Mouse (Mus musculus): ENCODE data around the gene Foxn3. TPM values are rescaled to one million over a fixed set of nuclear protein-coding genes. Genes with fewer than 3 reads are reported as not detected.

Gene Foxn3
- polyA plus RNA-seq, 1 experiment: 5.8 TPM

DNA sequence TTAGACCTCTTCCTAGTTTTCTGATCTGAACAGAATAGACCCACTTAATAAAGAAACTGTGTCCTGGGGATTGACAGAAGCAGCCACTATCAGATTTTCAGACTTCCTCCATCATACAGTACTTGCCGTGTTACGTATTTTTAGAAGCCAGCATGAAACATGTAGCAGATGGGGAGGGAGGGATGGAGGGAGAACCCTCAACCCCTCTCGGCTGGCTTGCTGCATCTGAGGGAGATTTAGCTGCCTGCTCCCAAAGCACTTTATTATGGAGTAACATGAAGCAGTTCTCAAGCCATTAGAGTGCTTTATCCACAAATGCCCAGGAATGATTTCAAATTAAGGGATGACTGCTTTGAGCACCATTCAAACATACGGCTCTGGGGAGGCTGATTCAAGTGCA, 377.1 kb downstream of the Foxn3 start:
- Histone ChIP-seq H3K79me2 (ENCODE audit: control insufficient read depth, insufficient read depth) (no peaks in the 10 kb centered on the region), H3K27me3 (ENCODE audit: control insufficient read depth, insufficient read depth, insufficient read length) (no peaks in the 10 kb centered on the region), H3ac (ENCODE audit: control insufficient read depth, insufficient read length) (no peak overlapping the region), H3K4me3 (no peak overlapping the region), H3K36me3 (ENCODE audit: control insufficient read depth, insufficient read depth) (no peaks in the 10 kb centered on the region), H3K4me2 (ENCODE audit: low read depth) (no peak overlapping the region)
- TF ChIP-seq TCF12 (IDR thresholded peaks at IDR 0.05; ENCODE audit: insufficient read depth, poor library complexity, severe bottlenecking) (no peak), MYOG (IDR thresholded peaks at IDR 0.05; ENCODE audit: control insufficient read depth in 1 of 3, insufficient read depth in 1 of 3, insufficient read length in 2 of 3, low read depth in 2 of 3) (no peak), POLR2AphosphoS2 (IDR thresholded peaks at IDR 0.05; ENCODE audit: insufficient read length, low read depth) (no peak), REST (IDR thresholded peaks at IDR 0.05; ENCODE audit: insufficient read depth, insufficient read length) (no peak), CEBPB (IDR thresholded peaks at IDR 0.05; ENCODE audit: insufficient read depth, poor library complexity, severe bottlenecking) (no peak), POLR2A (IDR thresholded peaks at IDR 0.05; ENCODE audit: insufficient read length, low read depth) (no peak), MYOD1 (IDR thresholded peaks at IDR 0.05; ENCODE audit: control insufficient read depth in 1 of 3, insufficient read length in 2 of 3, low read depth in 2 of 3) (no peak), MAX (IDR thresholded peaks at IDR 0.05; ENCODE audit: low read depth) (no peak), E2F4 (IDR thresholded peaks at IDR 0.05; ENCODE audit: insufficient read depth) (no peak), SRF (IDR thresholded peaks at IDR 0.05; ENCODE audit: control insufficient read depth, insufficient read length, low read depth) (no peak), TCF3 (IDR thresholded peaks at IDR 0.05; ENCODE audit: insufficient read length, low read depth) (no peak), USF1 (IDR thresholded peaks at IDR 0.05; ENCODE audit: low read depth) (no peak)

DNA sequence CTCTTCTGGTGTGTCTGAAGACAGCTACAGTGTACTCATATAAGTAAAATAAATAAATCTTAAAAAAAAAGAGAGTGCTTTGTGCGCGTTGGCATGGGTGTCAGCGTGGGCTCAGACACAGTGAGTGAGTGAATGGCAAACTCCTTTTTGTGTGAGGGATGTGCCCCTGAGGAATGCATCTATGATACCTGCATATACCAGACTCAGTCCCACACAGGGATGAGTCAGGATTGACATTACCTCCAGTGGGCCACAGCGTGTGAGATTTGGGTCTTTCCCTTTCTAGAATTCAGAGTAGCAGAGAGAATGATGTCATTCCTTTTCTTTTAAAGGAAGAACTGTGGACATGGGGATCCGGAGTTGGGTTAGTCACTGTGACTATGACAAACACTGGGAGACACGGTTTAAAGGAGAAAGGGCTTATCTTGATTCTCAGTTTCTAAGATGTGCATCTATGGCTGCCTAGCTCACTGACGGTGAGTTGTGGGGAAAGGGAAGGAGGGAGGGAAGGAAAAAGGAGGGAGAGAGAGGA, 380.1 kb downstream of the Foxn3 start:
- H3K79me2 ChIP-seq (ENCODE audit: control insufficient read depth, insufficient read depth): no peaks in the 10 kb centered on the region
- no peaks in the 10 kb centered on the region for H3K27me3 ChIP-seq (ENCODE audit: control insufficient read depth, insufficient read depth, insufficient read length)
- TF ChIP-seq USF1 (IDR thresholded peaks at IDR 0.05; ENCODE audit: low read depth): no peak
- TF ChIP-seq MYOD1 (IDR thresholded peaks at IDR 0.05; ENCODE audit: control insufficient read depth in 1 of 3, insufficient read length in 2 of 3, low read depth in 2 of 3): no peak
- no peak for TF ChIP-seq MYOG (IDR thresholded peaks at IDR 0.05; ENCODE audit: control insufficient read depth in 1 of 3, insufficient read depth in 1 of 3, insufficient read length in 2 of 3, low read depth in 2 of 3)
- no peak for TF ChIP-seq TCF3 (IDR thresholded peaks at IDR 0.05; ENCODE audit: insufficient read length, low read depth)
- no peak for TF ChIP-seq MAX (IDR thresholded peaks at IDR 0.05; ENCODE audit: low read depth)
- TF ChIP-seq POLR2AphosphoS2 (IDR thresholded peaks at IDR 0.05; ENCODE audit: insufficient read length, low read depth): no peak
- TF ChIP-seq CEBPB (IDR thresholded peaks at IDR 0.05; ENCODE audit: insufficient read depth, poor library complexity, severe bottlenecking): no peak
- TF ChIP-seq REST (IDR thresholded peaks at IDR 0.05; ENCODE audit: insufficient read depth, insufficient read length): no peak
- no peak for TF ChIP-seq POLR2A (IDR thresholded peaks at IDR 0.05; ENCODE audit: insufficient read length, low read depth)
- TF ChIP-seq TCF12 (IDR thresholded peaks at IDR 0.05; ENCODE audit: insufficient read depth, poor library complexity, severe bottlenecking): no peak
- no peak for TF ChIP-seq E2F4 (IDR thresholded peaks at IDR 0.05; ENCODE audit: insufficient read depth)
- TF ChIP-seq SRF (IDR thresholded peaks at IDR 0.05; ENCODE audit: control insufficient read depth, insufficient read length, low read depth): no peak
- no peak overlapping the region for H3K4me2 ChIP-seq (ENCODE audit: low read depth)
- H3K4me3 ChIP-seq: no peak overlapping the region
- H3K36me3 ChIP-seq (ENCODE audit: control insufficient read depth, insufficient read depth): no peaks in the 10 kb centered on the region
- H3ac ChIP-seq (ENCODE audit: control insufficient read depth, insufficient read length): no peak overlapping the region

DNA sequence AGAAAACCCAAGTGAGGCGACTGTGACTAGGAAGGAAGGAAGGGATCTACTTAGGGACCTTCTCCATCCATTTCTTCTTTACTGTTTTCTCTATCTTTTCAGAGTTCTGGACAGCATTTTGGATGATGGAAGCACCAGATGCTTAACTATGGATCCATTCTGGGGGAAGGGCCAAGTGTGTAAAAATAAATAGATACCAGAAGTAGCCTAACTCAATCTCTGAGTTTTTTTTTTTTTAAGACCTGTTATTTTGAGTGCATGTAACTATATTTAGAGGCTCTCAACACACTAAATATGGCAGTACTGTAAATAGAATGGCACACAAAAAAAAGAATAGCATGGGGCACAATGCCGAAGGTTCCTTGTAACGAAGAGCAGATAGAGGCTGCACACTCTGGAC, 381.0 kb downstream of the Foxn3 start:
- Histone ChIP-seq H3K27me3 (ENCODE audit: control insufficient read depth, insufficient read depth, insufficient read length) (no peaks in the 10 kb centered on the region), H3K4me2 (ENCODE audit: low read depth) (no peak overlapping the region), H3K4me3 (no peak overlapping the region), H3K36me3 (ENCODE audit: control insufficient read depth, insufficient read depth) (no peaks in the 10 kb centered on the region), H3ac (ENCODE audit: control insufficient read depth, insufficient read length) (no peak overlapping the region), H3K79me2 (ENCODE audit: control insufficient read depth, insufficient read depth) (no peaks in the 10 kb centered on the region)
- TF ChIP-seq POLR2AphosphoS2 (IDR thresholded peaks at IDR 0.05; ENCODE audit: insufficient read length, low read depth) (no peak), MAX (IDR thresholded peaks at IDR 0.05; ENCODE audit: low read depth) (no peak), CEBPB (IDR thresholded peaks at IDR 0.05; ENCODE audit: insufficient read depth, poor library complexity, severe bottlenecking) (no peak), MYOD1 (IDR thresholded peaks at IDR 0.05; ENCODE audit: control insufficient read depth in 1 of 3, insufficient read length in 2 of 3, low read depth in 2 of 3) (no peak), USF1 (IDR thresholded peaks at IDR 0.05; ENCODE audit: low read depth) (no peak), REST (IDR thresholded peaks at IDR 0.05; ENCODE audit: insufficient read depth, insufficient read length) (no peak), MYOG (IDR thresholded peaks at IDR 0.05; ENCODE audit: control insufficient read depth in 1 of 3, insufficient read depth in 1 of 3, insufficient read length in 2 of 3, low read depth in 2 of 3) (no peak), SRF (IDR thresholded peaks at IDR 0.05; ENCODE audit: control insufficient read depth, insufficient read length, low read depth) (no peak), POLR2A (IDR thresholded peaks at IDR 0.05; ENCODE audit: insufficient read length, low read depth) (no peak), E2F4 (IDR thresholded peaks at IDR 0.05; ENCODE audit: insufficient read depth) (no peak), TCF12 (IDR thresholded peaks at IDR 0.05; ENCODE audit: insufficient read depth, poor library complexity, severe bottlenecking) (no peak), TCF3 (IDR thresholded peaks at IDR 0.05; ENCODE audit: insufficient read length, low read depth) (no peak)

DNA sequence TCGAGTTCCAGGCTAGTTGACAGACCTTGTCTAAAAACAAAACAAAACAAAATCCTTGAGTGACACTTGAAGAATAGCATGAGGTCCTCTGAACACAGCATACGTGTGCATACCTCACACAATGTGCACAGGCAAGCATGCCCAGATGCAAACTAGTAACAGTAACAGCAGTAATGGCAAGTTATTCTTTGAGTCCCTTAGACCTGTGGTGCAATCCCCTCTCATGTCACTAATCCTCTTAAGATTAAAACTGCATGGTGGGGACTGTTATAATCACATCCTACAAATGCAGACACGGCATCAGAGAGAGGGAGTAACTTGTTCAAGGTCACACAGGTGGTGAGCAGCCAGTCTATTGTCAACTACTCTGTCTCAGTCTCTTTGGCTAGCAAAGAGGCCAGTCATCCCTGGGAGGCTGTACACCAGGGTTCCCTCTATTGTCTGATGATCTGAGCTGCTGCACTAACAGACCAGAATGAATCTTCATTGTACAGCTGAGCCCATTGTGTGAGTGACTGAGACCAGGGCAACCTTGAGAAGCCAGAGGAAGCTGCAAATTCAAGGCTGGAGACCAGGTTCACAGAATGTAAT, 383.1 kb downstream of the Foxn3 start:
- Histone ChIP-seq H3K4me2 (ENCODE audit: low read depth) (no peak overlapping the region), H3K27me3 (ENCODE audit: control insufficient read depth, insufficient read depth, insufficient read length) (no peaks in the 10 kb centered on the region), H3K36me3 (ENCODE audit: control insufficient read depth, insufficient read depth) (no peaks in the 10 kb centered on the region), H3K79me2 (ENCODE audit: control insufficient read depth, insufficient read depth) (no peaks in the 10 kb centered on the region), H3K4me3 (no peak overlapping the region), H3ac (ENCODE audit: control insufficient read depth, insufficient read length) (no peak overlapping the region)
- TF ChIP-seq CEBPB (IDR thresholded peaks at IDR 0.05; ENCODE audit: insufficient read depth, poor library complexity, severe bottlenecking): no peak
- no peak for TF ChIP-seq MAX (IDR thresholded peaks at IDR 0.05; ENCODE audit: low read depth)
- no peak for TF ChIP-seq TCF3 (IDR thresholded peaks at IDR 0.05; ENCODE audit: insufficient read length, low read depth)
- no peak for TF ChIP-seq REST (IDR thresholded peaks at IDR 0.05; ENCODE audit: insufficient read depth, insufficient read length)
- TF ChIP-seq USF1 (IDR thresholded peaks at IDR 0.05; ENCODE audit: low read depth): no peak
- TF ChIP-seq MYOD1 (IDR thresholded peaks at IDR 0.05; ENCODE audit: control insufficient read depth in 1 of 3, insufficient read length in 2 of 3, low read depth in 2 of 3): no peak
- no peak for TF ChIP-seq MYOG (IDR thresholded peaks at IDR 0.05; ENCODE audit: control insufficient read depth in 1 of 3, insufficient read depth in 1 of 3, insufficient read length in 2 of 3, low read depth in 2 of 3)
- no peak for TF ChIP-seq POLR2A (IDR thresholded peaks at IDR 0.05; ENCODE audit: insufficient read length, low read depth)
- no peak for TF ChIP-seq TCF12 (IDR thresholded peaks at IDR 0.05; ENCODE audit: insufficient read depth, poor library complexity, severe bottlenecking)
- TF ChIP-seq POLR2AphosphoS2 (IDR thresholded peaks at IDR 0.05; ENCODE audit: insufficient read length, low read depth): no peak
- TF ChIP-seq SRF (IDR thresholded peaks at IDR 0.05; ENCODE audit: control insufficient read depth, insufficient read length, low read depth): no peak
- no peak for TF ChIP-seq E2F4 (IDR thresholded peaks at IDR 0.05; ENCODE audit: insufficient read depth)

Measured in myocyte (in vitro differentiated cells).